Mouse (Mus musculus): Measurements from ENCODE around the gene Prame. TPM values are rescaled to one million over a fixed set of nuclear protein-coding genes. Genes with fewer than 3 reads are reported as not detected.
"Not testable (repeated sequence)": the region's sequence is repeated elsewhere in the genome, so short reads cannot be mapped to it uniquely, and the experiment has no call there.

The Prame gene
- polyA plus RNA-seq (2012; rRNA removed): not detected in 2 replicates

DNA sequence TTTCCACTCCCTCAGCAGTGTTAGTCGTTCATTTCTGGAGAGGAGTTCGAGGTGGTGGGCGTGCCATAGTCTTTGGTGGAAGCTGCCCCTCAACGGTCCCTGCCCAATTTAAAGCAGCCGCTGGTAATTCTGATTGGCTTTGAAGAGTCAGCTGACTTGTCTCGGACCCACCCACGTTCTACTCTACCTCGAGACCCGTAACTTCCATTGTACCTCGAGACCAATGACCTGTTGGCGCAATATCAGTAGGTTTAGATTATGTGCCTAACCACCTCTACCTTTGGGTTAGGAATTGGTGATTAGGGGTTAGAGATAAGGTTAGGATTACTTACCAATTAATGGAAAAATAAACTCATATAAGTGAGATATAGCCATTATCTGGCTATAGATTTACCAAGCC, at the start of gene Prame:
Gene Prame, minus strand, starts transcription at position 101 of the 400 bp plus-strand sequence.
- DNase-seq (ENCODE audit: low spot score): no peak

DNA sequence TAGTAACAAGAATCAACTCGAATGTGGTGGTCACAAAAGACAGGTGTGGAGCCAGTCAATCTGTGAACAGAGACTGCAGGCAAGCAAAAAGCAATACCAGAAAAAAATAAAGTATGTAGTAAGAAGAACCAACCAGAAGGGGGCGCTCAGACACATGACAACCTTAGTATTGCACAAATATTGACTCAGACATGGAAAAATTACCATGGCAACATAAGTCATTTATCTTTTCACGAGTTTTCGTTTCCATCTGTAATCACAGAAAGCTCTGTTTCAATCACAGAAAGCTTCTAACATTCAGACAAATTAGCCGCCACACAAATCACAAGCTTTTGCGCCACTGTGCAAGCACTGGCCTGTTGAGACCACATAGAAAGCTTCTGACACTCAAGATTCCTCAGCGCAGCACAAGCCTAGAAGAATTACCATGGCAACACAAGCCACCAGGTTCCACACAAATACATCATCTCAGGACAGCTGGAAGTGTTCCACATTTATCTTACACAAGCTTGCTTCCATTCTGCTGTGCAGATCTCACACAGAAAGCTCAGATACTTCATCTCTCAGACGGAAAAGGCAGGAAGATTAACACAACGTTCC, 24.8 kb upstream of the Prame start:
- no peak for DNase-seq (ENCODE audit: low spot score)

DNA sequence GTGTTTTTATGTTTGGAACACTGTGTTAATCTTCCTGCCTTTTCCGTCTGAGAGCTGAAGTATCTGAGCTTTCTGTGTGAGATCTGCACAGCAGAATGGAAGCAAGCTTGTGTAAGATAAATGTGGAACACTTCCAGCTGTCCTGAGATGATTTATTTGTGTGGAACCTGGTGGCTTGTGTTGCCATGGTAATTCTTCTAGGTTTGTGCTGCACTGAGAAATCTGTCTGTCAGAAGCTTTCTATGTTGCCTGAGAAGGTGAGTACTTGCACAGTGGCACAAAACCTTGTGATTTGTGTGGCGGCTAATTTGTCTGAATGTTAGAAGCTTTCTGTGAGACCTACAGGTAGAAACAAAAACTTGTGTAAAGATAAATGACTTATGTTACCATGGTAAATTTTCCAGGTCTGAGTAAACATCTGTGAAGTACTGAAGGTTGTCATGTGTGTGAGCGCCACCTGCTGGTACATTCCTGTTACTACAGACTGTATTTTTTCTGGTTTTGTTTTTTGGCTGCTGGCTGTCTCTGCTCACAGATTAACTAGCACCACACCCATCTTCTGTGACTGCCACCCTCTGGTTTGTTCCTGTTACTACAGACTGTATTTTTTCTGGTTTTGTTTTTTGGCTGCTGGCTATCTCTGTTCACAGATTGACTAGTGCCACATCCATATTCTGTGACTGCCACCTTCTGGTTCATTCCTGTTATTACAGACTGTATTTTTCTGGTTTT, 26.0 kb downstream of the Prame start:
- not testable (repeated sequence) for DNase-seq (ENCODE audit: low spot score)

DNA sequence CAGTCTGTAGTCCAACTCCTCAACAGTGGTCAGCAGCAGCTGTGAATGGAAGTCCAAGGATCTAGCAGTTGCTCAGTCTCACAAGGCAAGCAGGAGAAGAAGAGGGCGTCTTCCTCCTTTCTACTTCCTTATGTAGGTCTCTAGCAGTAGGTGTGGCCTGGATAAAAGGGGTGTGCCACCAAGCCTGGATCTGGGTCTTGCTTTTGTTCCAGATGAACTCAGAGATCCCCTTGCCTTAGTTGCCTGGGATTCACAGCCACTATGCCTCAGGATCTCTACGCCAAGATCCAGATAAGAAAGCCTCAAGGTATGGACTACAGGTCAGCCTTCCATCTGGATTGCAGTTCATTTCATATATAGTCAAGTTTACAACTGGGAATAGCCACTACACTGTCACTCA, 28.8 kb downstream of the Prame start, which contains the start of gene Nxf7:
Gene Nxf7, minus strand, starts transcription at position 101 of the 400 bp plus-strand sequence.
- no peak for DNase-seq (ENCODE audit: low spot score)

DNA sequence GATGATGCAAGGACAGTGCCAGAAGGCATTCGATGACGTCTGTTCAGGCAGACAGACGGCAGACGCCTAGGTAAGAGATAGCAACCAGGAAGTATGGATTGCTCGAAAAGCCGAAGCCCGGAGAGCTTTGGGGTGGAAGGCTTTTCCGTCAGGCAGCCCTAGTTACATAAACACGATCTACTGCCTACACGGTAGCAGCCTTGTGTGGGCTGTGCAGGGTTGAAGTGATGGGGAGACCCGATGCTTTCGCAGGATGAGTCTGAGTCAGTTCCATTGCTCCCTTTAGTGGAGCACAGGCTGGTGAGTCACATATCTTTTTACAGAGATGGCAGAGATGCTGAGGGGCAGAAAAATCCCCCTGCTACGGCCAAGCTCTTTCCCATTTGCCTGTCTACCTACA, 29.4 kb downstream of the Prame start:
- DNase-seq (ENCODE audit: low spot score): no peak

DNA sequence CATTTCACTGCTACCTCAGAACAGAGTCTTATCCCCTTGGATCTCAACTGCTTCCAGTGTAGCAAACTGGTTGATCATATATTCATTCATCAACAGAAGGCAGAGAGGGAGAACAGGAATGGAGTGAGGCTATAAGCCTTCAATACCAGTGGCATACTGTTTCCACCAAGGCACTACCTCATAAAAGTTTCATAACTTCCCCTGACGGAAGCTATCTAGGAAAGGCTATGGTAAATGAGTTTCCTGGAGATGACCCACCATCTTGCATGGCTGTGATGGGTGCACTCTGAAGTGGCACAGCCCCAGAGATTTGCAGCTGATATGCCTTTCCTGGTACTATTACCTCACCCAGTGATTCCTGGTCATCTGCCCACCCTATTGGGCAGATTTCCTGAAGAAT, 51.1 kb downstream of the Prame start:
- DNase-seq (ENCODE audit: low spot score): no peak

DNA sequence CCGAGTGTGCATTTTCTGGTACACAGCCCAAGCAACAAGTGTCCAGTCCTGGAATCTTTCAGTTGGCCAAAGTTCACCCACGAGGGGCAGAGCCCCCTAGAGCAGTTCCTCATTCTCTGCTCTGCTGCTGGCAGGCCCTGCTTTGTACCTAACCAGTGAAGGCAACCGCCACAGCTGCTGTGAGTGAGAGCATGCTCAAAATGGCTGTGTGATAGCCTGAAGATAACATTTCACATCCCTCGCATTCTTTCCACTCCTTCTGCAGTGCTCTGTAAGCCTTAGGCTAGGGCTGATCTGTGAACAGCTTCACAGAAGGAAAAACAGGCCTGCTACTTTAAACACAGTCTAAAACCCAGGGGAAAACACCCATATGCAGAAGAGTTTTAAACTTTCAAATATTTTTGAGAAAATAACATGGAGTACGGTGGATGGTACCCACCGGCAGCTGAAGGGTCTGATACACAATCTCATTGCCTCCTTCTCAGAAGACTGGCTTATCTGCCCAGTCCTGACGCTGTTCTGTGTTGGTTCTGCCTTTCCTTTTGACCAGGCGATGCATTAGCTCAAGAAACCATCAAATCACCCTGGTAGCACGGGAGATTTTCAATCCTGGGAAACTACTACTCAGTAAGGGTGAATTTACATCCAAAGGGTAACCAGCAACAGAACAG, 52.4 kb downstream of the Prame start:
- DNase-seq (ENCODE audit: low spot score): not testable (repeated sequence)

DNA sequence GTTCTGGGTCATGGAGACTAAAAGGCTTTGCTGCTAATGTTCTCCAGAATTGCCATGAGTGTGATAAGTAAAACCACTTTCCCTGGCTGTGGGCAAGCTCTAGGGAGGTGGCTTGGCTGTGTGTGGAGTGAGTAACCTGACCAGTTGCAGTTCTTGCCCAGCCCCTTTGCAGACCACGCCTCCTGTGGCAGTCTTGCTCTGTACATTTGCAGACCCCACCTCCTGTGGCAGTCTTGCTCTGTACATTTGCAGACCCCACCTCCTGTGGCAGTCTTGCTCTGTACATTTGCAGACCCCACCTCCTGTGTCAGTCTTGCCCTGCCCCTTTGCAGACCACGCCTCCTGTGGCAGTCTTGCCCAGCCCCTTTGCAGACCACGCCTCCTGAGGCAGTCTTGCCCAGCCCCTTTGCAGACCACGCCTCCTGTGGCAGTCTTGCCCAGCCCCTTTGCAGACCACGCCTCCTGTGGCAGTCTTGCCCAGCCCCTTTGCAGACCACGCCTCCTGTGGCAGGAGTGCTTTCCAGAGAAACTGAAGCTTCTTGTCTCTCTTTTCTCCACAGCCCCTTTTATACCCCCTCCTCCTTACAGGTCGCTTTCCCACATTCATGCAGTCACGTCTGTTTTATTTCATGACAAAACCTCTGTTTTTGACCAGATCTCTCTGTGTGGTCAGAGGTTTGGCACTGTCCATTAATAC, 53.1 kb downstream of the Prame start:
- DNase-seq (ENCODE audit: low spot score): not testable (repeated sequence)

DNA sequence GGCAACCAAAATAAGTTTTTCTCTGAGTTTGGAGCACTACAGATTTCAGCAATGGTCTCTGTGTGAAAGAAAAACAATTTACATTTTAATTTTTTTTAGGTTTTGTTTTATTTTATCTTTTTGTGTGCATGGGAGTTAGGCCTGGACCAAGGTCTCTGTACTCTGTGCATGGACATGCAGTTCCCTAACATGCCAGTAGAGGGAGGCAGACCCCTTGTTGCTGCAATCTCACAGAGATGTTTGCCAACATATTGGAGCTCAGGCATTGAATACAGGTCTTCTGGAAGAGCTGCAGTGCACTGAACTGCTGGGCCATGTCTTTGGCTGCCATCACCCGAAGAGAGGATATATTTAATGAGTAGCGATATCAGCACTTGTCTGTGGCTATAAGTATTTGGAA, 58.0 kb downstream of the Prame start:
- not testable (repeated sequence) for DNase-seq (ENCODE audit: low spot score)

DNA sequence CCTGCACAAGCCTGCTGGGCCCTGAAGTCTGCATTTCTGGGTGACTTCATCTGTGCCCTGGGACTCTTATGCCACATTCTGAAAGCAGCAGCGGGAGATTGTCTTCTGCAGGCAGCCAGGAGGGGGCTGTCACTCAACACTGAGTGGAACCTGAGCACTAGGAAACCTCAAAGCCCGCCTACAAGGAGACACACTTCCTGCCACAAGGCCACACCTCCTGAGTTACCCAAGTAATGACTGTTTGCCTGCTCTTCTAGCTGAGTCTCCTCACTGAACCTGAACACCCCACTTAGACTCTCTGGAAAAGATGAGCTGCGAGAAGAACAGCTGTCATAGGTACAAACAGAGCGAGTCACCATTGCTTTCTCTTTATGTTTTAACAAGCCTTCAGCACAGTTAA, 62.6 kb downstream of the Prame start:
- DNase-seq (ENCODE audit: low spot score): not testable (repeated sequence)

Other genes with a start within 250 kb of the Prame start
- gene Gm7903, start 193.9 kb downstream of the Prame start, polyA plus RNA-seq (2012; rRNA removed): not detected in 2 replicates
- not detected in 2 replicates for gene AV320801, start 133.1 kb downstream of the Prame start, polyA plus RNA-seq (2012; rRNA removed)
- gene Nxf7, start 28.9 kb downstream of the Prame start, polyA plus RNA-seq (2012; rRNA removed): 0.22 and 0.34 TPM in 2 replicates
- not detected in 2 replicates for gene Tcp11x2, start 66.1 kb upstream of the Prame start, polyA plus RNA-seq (2012; rRNA removed)
- not detected in 2 replicates for gene Tmsb15a, start 97.6 kb upstream of the Prame start, polyA plus RNA-seq (2012; rRNA removed)
- gene Armcx5, start 115.0 kb upstream of the Prame start, polyA plus RNA-seq (2012; rRNA removed): 8.1 and 8.6 TPM in 2 replicates
- gene Gprasp1, start 115.0 kb upstream of the Prame start, polyA plus RNA-seq (2012; rRNA removed): 25.0 and 26.2 TPM in 2 replicates
- gene Bhlhb9, start 169.9 kb upstream of the Prame start, polyA plus RNA-seq (2012; rRNA removed): 13.4 and 14.1 TPM in 2 replicates
- gene Gprasp2, start 211.3 kb upstream of the Prame start, polyA plus RNA-seq (2012; rRNA removed): 6.3 and 7.6 TPM in 2 replicates